Mouse (Mus musculus) small intestine, adult 2 months (tissue): ENCODE measurements around the gene Ppm1l. TPM values are rescaled to one million over a fixed set of nuclear protein-coding genes. Genes with fewer than 3 reads are reported as not detected.

ENCODE experiments used
- H3K27ac ChIP-seq: fragments of 200-500 bp; 2 replicates; pipeline ENCODE4 v1.5.1; 2012; ENCODE audit warnings: low read depth, low read length, control low read depth, inconsistent platforms; ENCODE audit not compliant: insufficient read depth
- H3K27me3 ChIP-seq: fragments of 200-500 bp; 2 replicates; pipeline ENCODE4 v1.6.1; 2012; ENCODE audit warnings: mild to moderate bottlenecking, moderate library complexity, low read length, inconsistent platforms; ENCODE audit not compliant: control insufficient read depth, insufficient read depth
- H3K36me3 ChIP-seq: fragments of 200-500 bp; 2 replicates; pipeline ENCODE4 v1.6.1; 2012; ENCODE audit warnings: mild to moderate bottlenecking, low read length, control low read depth, inconsistent platforms; ENCODE audit not compliant: control insufficient read depth, insufficient read depth
- H3K4me1 ChIP-seq: fragments of 200-500 bp; 2 replicates; pipeline ENCODE4 v1.6.1; 2012; ENCODE audit warnings: low read length, inconsistent platforms, mixed read lengths; ENCODE audit not compliant: control insufficient read depth, insufficient read depth, insufficient read length
- H3K4me3 ChIP-seq: fragments of 200-500 bp; 2 replicates; pipeline ENCODE4 v1.5.1; 2012; ENCODE audit warnings: low read depth, mild to moderate bottlenecking, control low read depth, inconsistent platforms, low read length, moderate library complexity
- CTCF ChIP-seq: fragments of 200-500 bp; IDR thresholded peaks from 2 replicates; pipeline ENCODE4 v1.5.1; 2012; ENCODE audit warnings: low read depth, mild to moderate bottlenecking, control low read depth, inconsistent platforms, low read length, moderate library complexity, mixed read lengths; ENCODE audit not compliant: insufficient replicate concordance, insufficient read length; ENCODE audit errors: extremely low read depth
- POLR2A ChIP-seq: fragments of 200-500 bp; IDR thresholded peaks from 2 replicates; pipeline ENCODE4 v1.6.1; 2012; ENCODE audit warnings: low read depth, mild to moderate bottlenecking, control low read depth, inconsistent platforms, low read length, moderate library complexity
- WGBS: fragments of 180-500 bp; shearing (Covaris S2); methylation state at CpG from one replicate; pipeline ENCODE4 v1.1.7; 2018; 5-methylcytosine and 5-hydroxymethylcytosine counted together
- polyA plus RNA-seq: library from polyadenylated mRNA; depleted of rRNA; stranded (reverse); fragments of >200 nt; gene quantifications from 2 replicates; pipeline ENCODE4 v1.2.3, GENCODE M21; 2012

Ppm1l gene
- polyA plus RNA-seq, 1 experiment, result 1.1 TPM

- H3K27me3 ChIP-seq, result peaks cover 3% of the 10 kb centered on the region; the same call in 1 of the 2 replicates
- H3K4me3 ChIP-seq, result peak overlapping the region; percentile 89
- peaks cover 9% of the 10 kb centered on the region for H3K4me1 ChIP-seq
- H3K36me3 ChIP-seq, result no peaks in the 10 kb centered on the region
- TF ChIP-seq CTCF, result no peak
- WGBS, result under 1% methylated on average over 18 of the region's 18 CpGs
- H3K27ac ChIP-seq, result peak overlapping the region; percentile 79
Observed at GRCm38 (mm10) chr3:69315810-69316390, 761 bp upstream of the Ppm1l start.

- WGBS, result under 1% methylated on average over 73 of the region's 73 CpGs
- TF ChIP-seq CTCF (no peak), POLR2A (no peak)
- Histone ChIP-seq H3K36me3 (no peaks in the 10 kb centered on the region), H3K4me3 (peak overlapping the region; percentile 74), H3K4me1 (peaks cover 11% of the 10 kb centered on the region), H3K27me3 (peaks cover 3% of the 10 kb centered on the region; the same call in 1 of the 2 replicates), H3K27ac (peak overlapping the region; percentile 10; the same call in 1 of the 2 replicates)
Observed at GRCm38 (mm10) chr3:69317251-69318125, 827 bp downstream of the Ppm1l start.

- WGBS, result 3% methylated on average over 25 of the region's 25 CpGs
- Histone ChIP-seq H3K4me3 (peak overlapping the region; percentile 74), H3K27me3 (peaks cover 3% of the 10 kb centered on the region; the same call in 1 of the 2 replicates), H3K4me1 (peaks cover 11% of the 10 kb centered on the region), H3K36me3 (no peaks in the 10 kb centered on the region), H3K27ac (no peak overlapping the region)
- TF ChIP-seq POLR2A, result no peak
- TF ChIP-seq CTCF, result no peak
Observed at GRCm38 (mm10) chr3:69318131-69318951, 1.7 kb downstream of the Ppm1l start.

GRCm38 (mm10) chr3:69319061-69319720, 2.5 kb downstream of the Ppm1l start:
- Histone ChIP-seq H3K27me3 (peaks cover 3% of the 10 kb centered on the region; the same call in 1 of the 2 replicates), H3K27ac (no peak overlapping the region), H3K4me1 (peaks cover 11% of the 10 kb centered on the region), H3K36me3 (no peaks in the 10 kb centered on the region), H3K4me3 (no peak overlapping the region)
- TF ChIP-seq CTCF, result no peak
- TF ChIP-seq POLR2A, result no peak
- 67% methylated on average over 6 of the region's 6 CpGs for WGBS

GRCm38 (mm10) chr3:69323982-69324381, 7.3 kb downstream of the Ppm1l start:
- TF ChIP-seq CTCF (no peak), POLR2A (no peak)
- Histone ChIP-seq H3K4me3 (no peak overlapping the region), H3K27me3 (no peaks in the 10 kb centered on the region), H3K36me3 (no peaks in the 10 kb centered on the region), H3K27ac (no peak overlapping the region), H3K4me1 (peaks cover 2% of the 10 kb centered on the region; the same call in 1 of the 2 replicates)
- WGBS, result 57% methylated on average over 3 of the region's 3 CpGs

- no peak overlapping the region for H3K27ac ChIP-seq
- H3K4me1 ChIP-seq, result no peaks in the 10 kb centered on the region
- no peaks in the 10 kb centered on the region for H3K36me3 ChIP-seq
- H3K4me3 ChIP-seq, result no peak overlapping the region
- no peaks in the 10 kb centered on the region for H3K27me3 ChIP-seq
- no peak for TF ChIP-seq POLR2A
- TF ChIP-seq CTCF, result no peak
- 57% methylated on average over 5 of the region's 5 CpGs for WGBS
Observed at GRCm38 (mm10) chr3:69329910-69330309, 13.2 kb downstream of the Ppm1l start.
